Mouse (Mus musculus) mesoderm, embryonic 11.5 days (tissue): ENCODE data around the gene Nedd9.

Experiments used
- DNase-seq: peaks from one replicate; pipeline ENCODE4 v3.0.0-alpha.2; 2012; ENCODE audit warnings: low read depth, low spot score

The Nedd9 gene

DNA sequence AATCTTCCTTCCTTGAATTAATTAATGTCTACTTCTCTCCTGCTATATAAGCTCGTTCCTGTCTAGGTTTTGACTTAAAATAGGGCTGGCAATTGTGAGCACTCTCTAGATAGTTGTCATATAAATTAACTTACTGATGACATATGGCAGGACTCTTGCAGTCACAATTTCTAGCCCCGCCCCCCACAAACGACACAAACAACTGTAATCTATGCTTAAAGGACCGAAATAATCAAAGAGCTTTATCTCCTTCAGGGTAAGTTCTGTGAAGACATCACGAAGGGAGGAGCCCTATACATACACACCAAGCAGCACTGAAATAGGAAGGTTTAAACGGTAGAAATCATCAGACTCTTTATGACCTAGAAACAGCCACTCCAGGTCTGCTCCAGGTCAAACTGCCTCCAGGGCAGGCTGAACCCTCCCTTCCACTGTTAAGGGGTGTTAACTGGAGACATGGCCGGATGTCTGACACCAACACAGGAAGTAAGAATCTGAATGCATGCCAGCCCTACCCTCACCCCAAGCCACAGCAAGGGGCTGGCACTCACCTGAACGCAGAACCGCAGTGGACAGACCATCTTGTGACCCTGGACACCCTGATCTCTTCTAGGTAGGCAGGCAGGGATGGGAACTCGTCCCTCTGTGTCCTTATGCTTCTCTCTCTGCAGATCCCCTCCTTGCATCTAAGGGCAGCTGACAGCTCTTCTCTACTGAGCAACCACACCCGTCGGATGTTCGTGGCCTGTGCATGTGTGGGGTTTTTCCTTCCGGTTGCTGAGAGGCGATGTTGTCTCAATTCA, at the start of gene Nedd9:
TSS of gene Nedd9 (minus strand) at position 757 of the 803 bp plus-strand sequence.
- DNase-seq = no peak

DNA sequence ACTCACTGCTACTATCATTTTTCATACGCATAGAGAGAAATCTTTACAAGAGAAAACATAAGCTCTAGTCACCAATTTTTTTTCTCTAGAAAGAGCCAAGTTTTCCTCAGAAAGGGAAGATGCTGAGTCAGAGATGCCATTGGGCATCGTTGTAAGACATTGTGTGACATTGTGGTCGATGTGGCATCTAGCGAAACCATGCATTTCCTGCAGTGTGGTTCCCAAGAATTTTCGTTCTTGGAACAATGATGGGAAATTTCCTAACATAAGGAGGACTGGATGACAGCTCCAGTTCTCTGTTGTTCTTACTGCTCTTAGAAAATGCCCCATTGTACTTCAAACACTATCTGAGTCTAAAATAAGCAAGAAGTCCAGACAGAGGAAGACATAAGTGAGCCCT, 45.5 kb upstream of the Nedd9 start:
- no peak for DNase-seq

DNA sequence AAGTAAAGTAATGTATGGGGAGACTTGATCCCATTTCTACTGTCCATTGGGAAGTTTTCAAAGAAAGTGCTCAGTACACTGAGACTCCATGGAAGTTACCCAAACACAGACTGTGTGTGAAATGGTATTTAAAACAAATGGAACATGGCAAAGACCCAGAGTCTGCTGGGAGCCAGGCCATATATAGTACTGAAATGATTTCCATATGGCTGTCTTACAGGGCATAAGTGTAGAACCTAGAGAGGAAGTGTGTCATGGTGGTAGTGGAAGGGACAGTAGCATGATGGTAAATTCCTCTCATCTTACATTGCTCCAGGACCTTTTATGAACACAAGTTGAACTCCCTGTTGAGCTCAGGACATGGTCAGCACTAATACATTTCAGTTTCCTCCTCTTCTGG, 43.2 kb upstream of the Nedd9 start:
- DNase-seq = no peak

DNA sequence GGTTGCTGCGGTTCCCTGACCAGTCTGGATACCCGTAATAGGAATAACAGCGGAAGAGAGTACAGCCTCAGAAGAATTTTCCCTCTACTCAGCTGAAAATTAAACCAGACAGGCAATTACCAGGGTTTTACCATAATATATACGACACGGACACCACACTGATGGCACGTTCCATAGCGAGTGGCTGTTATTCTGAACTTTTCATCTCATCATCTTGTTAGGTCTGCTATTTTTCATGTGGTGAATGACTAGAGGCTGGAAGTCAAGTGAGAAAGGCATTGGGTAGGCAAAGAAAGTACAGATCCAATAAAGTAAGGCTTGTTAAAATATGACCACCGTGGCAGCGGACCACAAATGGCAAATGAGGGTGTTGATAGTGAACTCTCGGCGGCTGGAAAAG, 37.0 kb upstream of the Nedd9 start:
- DNase-seq = no peak

DNA sequence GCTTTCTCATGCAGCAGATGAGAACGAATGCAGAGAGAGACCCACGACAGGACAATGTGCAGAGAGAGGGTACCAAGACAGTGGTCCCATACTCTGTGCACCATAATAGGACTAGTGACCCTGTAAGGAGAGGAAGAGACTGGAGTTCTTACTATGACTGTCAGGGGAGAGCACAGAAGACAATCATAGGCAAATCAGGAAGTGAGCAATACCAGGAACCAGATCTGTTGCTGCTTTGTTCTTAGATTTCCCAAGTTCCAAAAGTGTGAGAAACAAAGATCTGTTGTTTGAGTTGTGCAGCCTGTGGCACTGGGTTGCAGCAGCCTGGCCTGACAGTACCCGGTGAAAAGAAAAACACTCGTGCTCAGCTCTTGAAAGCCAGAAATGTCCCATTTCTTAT, 34.1 kb upstream of the Nedd9 start:
- no peak for DNase-seq

DNA sequence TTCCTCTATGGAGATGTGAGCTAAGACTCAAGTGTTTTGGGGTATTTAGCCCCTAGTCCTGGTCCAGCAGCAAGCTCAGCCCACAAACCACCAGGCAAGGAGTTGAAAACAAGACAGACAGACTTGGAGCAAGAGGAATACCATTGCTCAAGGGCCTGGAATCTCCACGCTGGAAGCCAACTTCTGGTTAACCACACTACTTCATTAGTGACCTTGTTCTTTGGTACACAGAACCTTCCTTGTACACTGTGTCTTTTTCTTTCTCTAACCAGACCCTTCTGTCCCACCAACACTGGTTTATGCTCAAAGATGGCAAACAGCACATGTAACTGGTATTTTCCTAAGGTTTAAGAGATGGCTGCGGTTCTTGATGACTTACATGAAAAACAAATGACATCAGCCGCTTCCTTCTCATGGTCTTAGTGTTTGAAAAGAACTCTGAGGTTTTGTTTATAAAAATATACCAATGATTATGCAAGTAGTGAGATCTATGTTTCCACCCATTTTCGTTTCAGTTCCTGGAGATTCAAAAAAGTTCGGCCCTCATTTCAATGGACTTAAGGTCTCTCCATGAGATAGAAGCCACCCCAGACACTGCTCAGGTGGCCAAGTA, 33.5 kb upstream of the Nedd9 start:
- DNase-seq = no peak

DNA sequence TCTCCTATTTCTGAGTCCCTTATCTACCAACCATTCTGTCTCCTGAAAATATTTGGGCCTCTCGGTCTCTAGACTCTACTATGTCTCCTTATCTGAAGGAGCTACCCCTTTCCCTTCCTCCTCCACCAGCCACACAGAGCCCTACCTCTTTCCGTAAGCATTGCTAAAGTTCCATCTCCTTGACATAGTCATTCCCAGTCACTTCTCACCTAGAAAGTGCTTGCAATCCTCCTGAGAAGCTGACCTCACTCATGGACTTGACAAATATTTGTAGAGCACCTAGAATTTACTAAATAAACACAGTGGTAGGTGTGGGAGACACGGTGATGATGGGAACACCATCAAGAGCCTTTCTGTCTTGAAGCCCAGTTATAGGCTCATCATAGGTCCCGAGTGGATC, 32.6 kb upstream of the Nedd9 start:
- DNase-seq = no peak

DNA sequence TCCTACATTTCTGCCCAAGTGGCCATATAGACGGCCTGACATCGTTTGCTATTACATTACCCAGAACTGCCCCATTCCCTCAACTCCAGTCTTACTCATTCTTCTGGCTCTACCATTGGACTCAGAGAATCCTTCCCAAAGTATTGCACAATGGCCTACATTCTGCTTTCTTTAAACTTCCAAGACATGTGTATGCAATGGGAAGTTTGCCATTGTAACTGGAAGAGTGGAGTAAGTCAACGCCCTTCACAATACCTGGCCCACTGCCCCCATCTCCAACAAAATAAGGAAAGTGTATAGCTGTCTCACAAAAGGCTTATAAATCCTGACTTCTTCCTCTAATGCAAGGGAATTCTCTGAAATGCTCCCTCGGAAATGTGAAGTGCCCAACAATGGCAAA, 30.0 kb upstream of the Nedd9 start:
- no peak for DNase-seq

DNA sequence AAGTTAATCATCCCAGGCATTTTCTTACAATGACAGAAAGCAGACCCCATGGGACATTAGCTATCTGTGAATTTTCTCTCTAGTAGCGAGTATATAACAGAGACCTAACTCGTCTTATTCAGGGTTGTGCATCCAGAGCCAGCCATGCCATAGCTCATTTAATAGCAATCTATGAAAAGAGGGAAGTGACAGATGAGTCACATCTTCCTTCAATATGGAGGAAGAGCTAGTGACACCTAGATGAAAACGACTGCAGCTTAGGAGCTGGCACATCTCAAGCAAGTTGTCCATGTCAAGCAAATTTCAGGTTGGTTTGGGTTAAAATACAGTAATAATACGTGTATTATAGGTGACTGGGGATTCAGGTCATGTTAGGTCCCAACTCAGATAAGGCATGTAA, 28.6 kb upstream of the Nedd9 start:
- no peak for DNase-seq

DNA sequence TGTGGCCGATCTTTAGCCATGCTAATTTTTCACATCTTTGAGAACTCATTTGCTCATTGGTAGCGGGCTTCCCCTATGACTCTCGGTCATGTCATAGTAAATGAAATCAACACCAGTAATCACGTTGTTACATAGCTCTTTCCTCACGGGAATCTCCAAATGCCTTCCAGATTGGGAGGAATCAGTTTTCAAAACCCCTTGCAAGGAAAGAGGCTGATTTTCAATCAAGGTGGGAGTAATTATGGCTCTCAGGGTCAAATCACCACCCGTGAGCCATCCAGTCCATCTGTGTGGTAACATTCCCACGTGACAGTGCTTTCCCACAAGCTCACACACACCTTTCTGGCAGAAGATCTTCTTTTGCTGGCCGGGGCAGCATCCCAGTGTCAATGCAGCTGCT, 27.8 kb upstream of the Nedd9 start:
- DNase-seq = peak; percentile 64

DNA sequence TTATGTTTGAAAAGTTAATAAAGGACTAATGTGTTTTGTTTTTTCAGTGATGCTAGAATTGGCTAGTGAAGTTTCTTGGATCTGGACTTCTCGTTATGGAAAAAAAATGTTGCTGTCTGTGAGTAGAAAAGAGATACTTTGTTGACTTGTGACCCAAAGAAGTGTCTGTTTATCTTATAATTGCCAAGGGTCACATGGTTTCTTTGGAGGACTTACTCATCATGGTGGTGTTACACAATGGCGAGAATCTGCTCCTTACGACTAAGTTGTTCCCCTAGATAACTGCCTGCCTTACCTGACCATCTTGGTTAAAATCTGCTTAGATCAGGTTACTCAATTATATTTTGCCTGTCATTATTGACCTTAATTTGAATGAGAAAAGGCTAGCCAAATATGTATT, 26.3 kb upstream of the Nedd9 start:
- no peak for DNase-seq

DNA sequence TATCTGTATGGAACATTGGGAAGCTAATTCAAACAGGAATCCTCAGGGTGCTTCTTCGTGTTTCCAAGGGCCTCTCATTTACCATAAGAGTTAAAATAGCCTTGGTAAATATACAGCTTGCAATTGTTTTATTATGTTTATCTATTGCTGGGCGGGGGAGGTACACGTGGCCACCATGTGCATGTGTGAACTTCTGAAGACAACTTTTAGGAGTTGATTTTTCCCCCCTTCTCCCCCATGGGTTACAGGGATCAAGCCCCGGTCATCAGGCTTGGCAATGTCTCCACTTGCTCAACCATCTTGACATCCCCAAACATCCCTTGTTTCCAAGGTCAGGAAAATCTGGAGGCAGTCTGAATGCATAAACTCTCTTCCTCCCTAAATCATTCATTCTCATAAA, 25.1 kb upstream of the Nedd9 start:
- DNase-seq = peak; percentile 34

DNA sequence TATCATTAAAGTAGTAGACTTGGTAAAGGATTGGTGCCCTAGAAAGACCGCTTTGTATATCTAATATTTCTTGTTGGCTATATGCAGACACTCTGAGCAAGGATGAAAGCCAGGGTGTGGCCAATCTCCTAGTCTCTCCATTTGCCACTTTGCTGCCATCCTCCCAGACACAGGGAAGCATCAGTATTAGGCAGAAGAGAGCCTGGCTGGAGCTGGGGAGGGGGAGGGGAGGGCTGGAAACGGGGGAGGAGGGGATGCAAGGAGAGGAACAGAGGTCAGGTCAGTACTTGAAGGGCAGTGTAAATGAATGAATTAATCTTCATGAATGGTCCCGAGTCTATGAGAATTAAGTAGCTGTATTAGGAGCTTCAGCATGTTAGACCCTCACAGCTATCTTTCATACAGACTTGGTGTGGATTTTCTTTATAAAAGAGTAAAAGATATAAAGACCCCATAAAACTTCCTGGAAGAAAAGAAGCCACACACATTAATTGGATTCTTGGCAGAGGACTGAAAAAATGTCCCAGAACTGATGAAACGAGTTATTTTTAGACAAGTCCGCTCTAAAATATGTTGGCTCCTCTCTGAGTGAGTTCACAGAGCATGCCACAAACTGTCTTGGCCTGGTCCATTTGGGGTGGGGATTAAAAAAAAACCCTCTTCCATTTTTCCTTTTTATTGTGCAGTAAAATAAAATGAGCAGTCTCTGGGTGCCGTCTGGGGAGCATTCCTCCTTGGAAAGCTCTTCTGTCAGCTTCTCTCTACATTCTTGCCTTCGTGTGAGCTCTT, 23.7 kb upstream of the Nedd9 start:
- no peak for DNase-seq

DNA sequence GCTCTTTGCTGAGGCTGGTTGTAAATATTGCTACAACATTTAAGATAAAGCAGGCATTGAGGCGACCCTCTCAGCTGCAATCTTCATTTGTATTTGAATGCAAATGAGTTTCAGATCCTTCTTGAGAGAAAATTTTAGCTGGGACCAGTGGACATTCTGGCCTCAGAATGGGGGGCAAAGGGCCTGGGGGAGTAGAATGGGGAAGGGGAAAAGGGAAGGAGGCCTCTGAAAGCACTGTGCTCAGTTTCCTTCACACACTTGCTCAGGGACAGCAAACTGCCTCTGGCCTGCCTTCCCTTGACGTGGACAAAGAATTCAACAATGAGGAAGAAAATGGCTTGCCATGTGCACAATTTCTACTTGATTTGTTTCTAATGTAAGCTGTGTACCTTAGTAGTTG, 18.4 kb upstream of the Nedd9 start:
- DNase-seq = no peak

DNA sequence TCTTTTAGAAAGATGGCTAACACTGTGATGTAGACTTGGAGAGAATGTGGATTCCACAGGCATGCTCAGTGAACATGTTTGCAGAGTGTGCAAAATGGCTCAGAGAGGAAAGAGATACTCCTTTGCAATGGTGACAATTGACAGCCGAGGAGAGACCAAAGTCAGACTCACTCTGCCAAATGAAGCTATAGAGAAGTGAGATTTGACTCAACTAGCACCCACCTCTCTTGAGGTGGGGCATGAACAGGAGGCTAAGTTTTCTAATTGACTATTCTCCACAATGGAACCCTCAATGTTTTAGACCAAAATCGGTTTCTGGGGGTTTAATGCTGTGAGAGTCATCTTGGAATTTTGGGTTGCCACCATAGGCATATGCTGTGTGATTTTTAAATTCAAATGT, 17.8 kb upstream of the Nedd9 start:
- DNase-seq = no peak

DNA sequence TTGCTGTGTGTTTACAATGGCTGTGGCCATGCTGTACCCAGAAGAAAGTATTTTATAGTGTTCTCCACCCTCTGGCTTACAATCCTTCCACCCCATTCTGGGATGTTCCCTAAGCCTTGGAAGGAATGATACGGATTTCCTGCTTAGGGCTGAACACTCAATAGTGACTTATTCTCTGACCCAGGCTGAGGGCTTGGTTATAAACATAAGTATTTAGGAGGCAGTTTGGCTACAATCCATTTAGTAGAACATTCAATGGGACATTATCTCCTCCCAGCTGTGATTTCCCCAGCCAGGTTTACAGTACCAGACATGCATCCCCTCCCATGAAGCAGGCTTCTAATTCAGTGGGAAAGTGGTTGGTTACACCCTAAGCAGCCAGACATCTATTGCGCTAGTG, 17.3 kb upstream of the Nedd9 start:
- no peak for DNase-seq

DNA sequence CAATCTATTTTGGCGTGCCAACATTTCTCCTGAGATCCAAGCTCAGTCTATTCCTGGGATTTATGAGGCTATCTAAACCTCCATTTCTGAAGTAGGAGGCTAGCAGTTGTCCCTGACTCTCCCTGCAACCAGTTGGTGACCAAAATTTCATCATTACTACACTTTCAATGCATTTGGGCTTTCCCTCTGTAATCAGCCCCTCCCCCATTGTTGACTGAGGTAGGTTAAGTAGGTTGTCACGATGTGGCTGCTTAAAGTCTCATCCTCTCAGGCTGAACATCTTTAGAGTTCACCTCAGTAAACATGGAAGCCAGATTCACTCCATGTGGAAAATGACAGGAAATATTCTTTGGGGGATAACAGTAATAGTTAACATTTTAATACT, 15.7 kb upstream of the Nedd9 start:
- DNase-seq = no peak

DNA sequence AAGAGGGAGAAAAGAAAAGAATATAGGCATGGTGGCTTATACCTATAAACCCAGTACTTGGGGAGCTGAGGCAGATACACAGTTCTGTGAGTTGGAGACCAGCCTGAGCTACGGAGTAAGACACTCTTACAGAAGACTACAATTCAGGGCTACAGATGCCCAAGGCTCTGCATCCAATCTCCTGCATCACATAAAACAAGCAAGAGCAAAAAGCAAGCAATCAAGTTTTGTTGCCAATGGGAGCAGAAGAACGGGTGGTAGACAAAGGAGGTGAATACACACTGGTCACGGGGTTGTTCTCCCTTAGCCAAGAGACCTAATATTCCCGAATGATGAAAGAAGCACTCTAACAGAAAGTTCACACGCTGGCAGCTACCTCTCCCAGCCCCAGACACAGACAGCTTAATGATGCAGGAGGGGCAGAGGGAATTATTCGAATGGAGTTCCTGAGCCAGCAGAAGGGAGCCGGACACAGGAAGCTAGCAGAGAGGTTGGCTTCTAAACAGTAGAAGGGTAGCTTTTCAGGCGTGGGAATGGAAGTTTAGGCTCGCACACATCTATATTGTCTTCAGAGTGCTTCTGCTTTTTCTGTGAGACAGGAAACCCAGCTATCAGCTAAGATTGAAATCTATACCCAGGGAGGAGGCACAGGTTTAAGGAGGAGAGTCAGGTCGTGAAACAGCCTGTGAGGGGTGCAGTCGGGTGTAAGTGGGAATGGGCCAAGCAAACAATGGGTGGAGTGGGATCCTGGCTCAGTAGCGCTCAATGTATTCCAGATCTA, 15.2 kb upstream of the Nedd9 start:
- DNase-seq = no peak

DNA sequence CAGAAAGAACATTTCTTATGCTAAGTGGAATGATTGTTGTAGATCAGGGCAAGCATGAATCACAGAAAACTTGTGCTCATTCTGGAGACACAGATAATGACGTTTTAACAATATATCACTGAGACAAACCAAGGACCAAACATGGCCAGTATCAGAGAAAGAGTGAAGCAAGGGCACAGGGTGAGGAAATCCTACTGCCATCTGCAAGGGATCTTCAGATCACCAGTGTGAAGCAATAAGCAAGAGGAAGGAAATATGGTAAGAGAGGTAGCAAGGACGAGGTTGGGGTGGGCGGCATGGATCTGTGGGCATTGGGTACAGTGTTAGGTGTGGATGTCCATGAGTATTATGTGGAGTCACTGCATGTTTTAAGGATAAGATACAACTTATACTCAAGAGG, 13.6 kb upstream of the Nedd9 start:
- DNase-seq = no peak

DNA sequence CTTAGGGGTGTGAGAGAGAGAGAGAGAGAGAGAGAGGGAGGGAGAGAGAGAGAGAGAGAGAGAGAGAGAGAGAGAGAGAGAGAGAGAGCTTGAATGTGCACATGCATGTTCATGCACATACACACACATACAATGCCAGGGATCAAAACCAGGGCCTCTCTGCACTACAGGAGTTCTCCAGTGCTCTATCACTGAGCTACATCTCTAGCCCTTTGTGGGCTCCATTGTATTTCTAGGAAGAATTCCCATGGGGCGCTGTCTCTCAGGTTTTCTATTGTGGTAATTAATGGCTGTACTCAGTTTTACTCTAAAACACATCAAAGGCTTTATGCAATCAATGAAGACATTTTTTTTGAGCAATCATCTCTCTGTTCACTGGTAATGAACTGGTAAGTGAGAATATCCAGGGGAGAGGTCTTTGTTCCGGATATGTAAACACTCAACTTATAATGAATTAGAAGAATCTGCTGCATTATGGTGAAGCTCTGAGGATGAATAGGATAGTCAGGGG, 11.5 kb upstream of the Nedd9 start:
- DNase-seq = no peak

DNA sequence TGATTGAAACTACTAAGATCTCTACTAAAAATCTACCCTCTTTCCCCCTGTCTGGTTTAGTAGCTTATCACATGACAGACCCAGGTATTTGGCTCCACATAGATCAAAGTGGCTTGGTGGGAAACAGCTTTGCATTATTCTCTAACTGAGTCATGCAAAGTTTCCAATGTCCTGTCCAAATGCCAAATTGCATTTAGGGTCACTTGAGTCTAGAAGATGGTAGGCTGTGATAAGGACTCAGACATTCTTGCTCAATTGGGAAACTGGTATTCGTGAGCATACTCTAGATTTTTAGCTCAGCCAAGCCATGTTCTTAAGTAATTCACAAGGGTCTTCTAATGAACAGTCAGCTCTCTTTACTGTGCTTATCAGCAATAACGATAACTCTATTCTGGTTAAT, 7.5 kb upstream of the Nedd9 start:
- no peak for DNase-seq
